Mouse (Mus musculus): ENCODE measurements at regions not wholly inside any gene's neighbourhood (a gene's known extent, or its start where the extent isn't known, plus 50 kb on each side); places are given as distances from the start of the nearest gene placed in this dataset.
A peak's percentile ranks its signal among the peaks of the same experiment; 100 is the strongest.

DNA sequence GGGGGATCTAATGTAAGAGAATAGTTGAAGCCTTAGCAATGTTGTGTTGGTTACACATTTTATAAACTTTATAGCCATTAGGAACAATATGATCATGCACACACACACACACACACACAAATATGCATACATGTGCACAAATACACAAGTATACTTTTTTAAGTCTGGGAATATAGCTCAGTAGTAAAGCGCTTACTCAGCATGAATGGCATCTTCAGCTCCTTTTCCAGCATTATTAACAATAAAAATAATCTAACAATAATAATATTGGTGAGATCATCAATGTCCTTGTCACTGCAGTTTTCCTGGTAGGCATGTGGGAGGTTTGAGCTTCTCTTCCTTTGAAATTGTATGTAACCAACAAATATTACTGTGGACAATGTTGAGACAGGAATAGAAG lies 70.1 kb upstream of the Otogl start:
- Histone ChIP-seq H3K9ac (replicated peaks) (no peak overlapping the region), H3K27ac (ENCODE audit: low read depth) (no peak overlapping the region), H3K27me3 (ENCODE audit: insufficient read depth, low read length) (no peaks in the 10 kb centered on the region), H3K4me3 (ENCODE audit: low read depth, low read length) (no peak overlapping the region), H3K36me3 (replicated peaks; ENCODE audit: insufficient read depth, low read length) (no peaks in the 10 kb centered on the region), H3K4me2 (ENCODE audit: low read depth, low read length) (no peak overlapping the region), H3K9me3 (ENCODE audit: low read length) (no peaks in the 10 kb centered on the region), H3K4me1 (ENCODE audit: insufficient read depth) (no peaks in the 10 kb centered on the region)
- TF ChIP-seq CTCF (IDR thresholded peaks at IDR 0.05; ENCODE audit: low read depth) (no peak), EP300 (IDR thresholded peaks at IDR 0.05; ENCODE audit: low read depth) (no peak)
- ATAC-seq, result no peak
- no peak for DNase-seq
- WGBS (ENCODE audit: insufficient replicate concordance), result 86% methylated on average over 1 of the region's 1 CpGs

DNA sequence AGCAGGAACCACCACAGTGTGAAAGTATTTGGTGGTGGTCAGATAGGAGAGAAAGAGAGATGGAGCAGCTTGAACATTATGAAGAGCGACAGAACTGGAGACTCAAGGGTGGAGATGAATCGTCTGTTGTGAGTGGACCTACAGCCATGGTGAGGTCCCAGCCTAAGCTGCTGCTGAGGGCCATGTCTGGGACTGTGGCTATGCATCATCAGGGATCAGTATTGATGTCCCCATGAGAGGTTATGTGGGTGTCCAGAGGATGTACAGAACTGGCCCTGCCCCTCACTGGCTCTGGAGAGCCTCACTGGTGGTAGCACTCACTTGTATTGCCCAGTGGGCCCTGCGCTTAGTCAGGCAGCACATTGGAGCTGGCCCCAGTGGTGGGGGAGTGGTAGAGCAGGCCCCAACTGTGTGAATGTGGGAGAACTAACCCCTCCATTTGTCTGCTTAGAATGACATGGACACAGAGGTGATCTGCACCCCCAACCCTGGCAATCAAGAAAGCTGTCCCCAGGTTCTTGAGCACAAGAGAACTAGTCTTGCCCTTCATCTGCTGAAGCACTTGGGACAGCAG lies 64.5 kb upstream of the Otogl start:
- no peak overlapping the region for H3K4me3 ChIP-seq (ENCODE audit: low read depth, low read length)
- H3K27me3 ChIP-seq (ENCODE audit: insufficient read depth, low read length), result no peaks in the 10 kb centered on the region
- H3K9ac ChIP-seq (replicated peaks), result no peak overlapping the region
- H3K9me3 ChIP-seq (ENCODE audit: low read length), result no peaks in the 10 kb centered on the region
- H3K4me1 ChIP-seq (ENCODE audit: insufficient read depth), result no peaks in the 10 kb centered on the region
- no peak overlapping the region for H3K27ac ChIP-seq (ENCODE audit: low read depth)
- no peak for TF ChIP-seq EP300 (IDR thresholded peaks at IDR 0.05; ENCODE audit: low read depth)
- TF ChIP-seq CTCF (IDR thresholded peaks at IDR 0.05; ENCODE audit: low read depth), result no peak
- WGBS (ENCODE audit: insufficient replicate concordance), result 81% methylated on average over 3 of the region's 3 CpGs
- H3K36me3 ChIP-seq (replicated peaks; ENCODE audit: insufficient read depth, low read length), result no peaks in the 10 kb centered on the region
- DNase-seq (no peak), ATAC-seq (no peak)
- no peak overlapping the region for H3K4me2 ChIP-seq (ENCODE audit: low read depth, low read length)

DNA sequence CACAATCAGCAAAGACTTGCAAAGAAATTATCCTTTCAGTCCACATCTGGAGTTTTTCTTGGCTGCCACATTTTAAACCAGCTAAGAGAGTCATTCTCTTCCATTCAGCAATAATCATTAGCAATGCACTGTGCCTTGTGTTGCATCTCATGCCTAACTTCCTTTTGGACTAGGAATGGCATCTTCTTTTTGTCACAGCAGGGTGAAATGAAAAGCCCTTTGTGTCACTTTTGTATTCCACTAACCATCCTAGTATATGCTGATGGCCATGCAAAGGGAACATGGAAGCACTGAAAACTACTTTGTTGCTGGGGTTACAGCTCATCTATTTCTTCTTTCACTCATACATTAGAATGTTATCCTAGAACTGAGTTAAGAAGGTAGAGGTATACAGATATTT lies 59.8 kb upstream of the Otogl start:
- no peak for ATAC-seq
- DNase-seq, result no peak
- H3K36me3 ChIP-seq (replicated peaks; ENCODE audit: insufficient read depth, low read length), result no peaks in the 10 kb centered on the region
- H3K9me3 ChIP-seq (ENCODE audit: low read length), result no peaks in the 10 kb centered on the region
- H3K27ac ChIP-seq (ENCODE audit: low read depth), result no peak overlapping the region
- no peaks in the 10 kb centered on the region for H3K27me3 ChIP-seq (ENCODE audit: insufficient read depth, low read length)
- no peak overlapping the region for H3K4me3 ChIP-seq (ENCODE audit: low read depth, low read length)
- no peaks in the 10 kb centered on the region for H3K4me1 ChIP-seq (ENCODE audit: insufficient read depth)
- no peak overlapping the region for H3K4me2 ChIP-seq (ENCODE audit: low read depth, low read length)
- no peak overlapping the region for H3K9ac ChIP-seq (replicated peaks)
- TF ChIP-seq CTCF (IDR thresholded peaks at IDR 0.05; ENCODE audit: low read depth) (no peak), EP300 (IDR thresholded peaks at IDR 0.05; ENCODE audit: low read depth) (no peak)

DNA sequence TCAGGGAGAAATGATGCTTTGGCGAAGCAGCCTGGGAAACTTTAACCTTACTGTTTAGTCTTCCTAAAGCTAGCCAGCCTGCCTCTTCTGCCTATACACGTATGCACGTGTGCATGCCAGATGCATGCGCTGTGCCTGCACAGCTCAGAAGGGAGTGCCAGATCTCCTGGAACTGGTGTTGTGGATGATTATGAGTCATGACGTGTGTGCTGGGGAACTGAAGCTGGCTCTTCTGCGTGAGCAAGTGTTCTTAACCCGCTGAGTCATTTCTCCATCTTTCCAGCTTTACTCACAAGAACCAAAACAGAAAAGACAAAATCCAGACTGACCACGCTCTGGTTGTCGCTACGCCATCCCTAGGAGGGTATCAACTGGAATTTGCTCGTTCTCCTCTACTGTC lies 55.1 kb upstream of the Otogl start:
- TF ChIP-seq CTCF (IDR thresholded peaks at IDR 0.05; ENCODE audit: low read depth) (no peak), EP300 (IDR thresholded peaks at IDR 0.05; ENCODE audit: low read depth) (no peak)
- WGBS (ENCODE audit: insufficient replicate concordance), result 78% methylated on average over 11 of the region's 11 CpGs
- H3K9ac ChIP-seq (replicated peaks), result no peak overlapping the region
- no peak overlapping the region for H3K27ac ChIP-seq (ENCODE audit: low read depth)
- no peak overlapping the region for H3K4me3 ChIP-seq (ENCODE audit: low read depth, low read length)
- H3K4me2 ChIP-seq (ENCODE audit: low read depth, low read length), result no peak overlapping the region
- DNase-seq (no peak), ATAC-seq (no peak)
- H3K27me3 ChIP-seq (ENCODE audit: insufficient read depth, low read length), result no peaks in the 10 kb centered on the region
- no peaks in the 10 kb centered on the region for H3K9me3 ChIP-seq (ENCODE audit: low read length)
- no peaks in the 10 kb centered on the region for H3K36me3 ChIP-seq (replicated peaks; ENCODE audit: insufficient read depth, low read length)
- H3K4me1 ChIP-seq (ENCODE audit: insufficient read depth), result no peaks in the 10 kb centered on the region

DNA sequence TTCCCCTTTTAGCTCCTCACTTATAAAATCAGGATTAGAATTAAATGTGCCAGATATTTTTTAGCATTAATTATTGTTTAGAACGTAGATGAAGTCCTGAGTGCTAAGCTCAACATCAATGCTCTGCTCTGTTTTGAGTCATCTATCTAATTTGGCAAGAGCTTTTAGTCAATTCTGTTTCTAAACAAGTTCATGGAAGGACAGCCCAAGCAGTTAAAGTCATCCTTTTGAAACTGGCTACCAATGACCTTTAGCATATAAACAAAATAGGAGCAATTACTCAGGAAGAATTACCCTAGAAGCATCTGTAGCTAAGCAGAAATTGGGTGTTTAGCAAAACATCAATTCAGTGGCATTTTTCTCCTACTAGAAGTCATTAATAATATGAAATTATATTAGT lies 52.1 kb upstream of the Otogl start:
- Histone ChIP-seq H3K9me3 (ENCODE audit: low read length) (no peaks in the 10 kb centered on the region), H3K27ac (ENCODE audit: low read depth) (no peak overlapping the region), H3K4me2 (ENCODE audit: low read depth, low read length) (no peak overlapping the region), H3K9ac (replicated peaks) (no peak overlapping the region), H3K4me3 (ENCODE audit: low read depth, low read length) (no peak overlapping the region), H3K27me3 (ENCODE audit: insufficient read depth, low read length) (no peaks in the 10 kb centered on the region), H3K36me3 (replicated peaks; ENCODE audit: insufficient read depth, low read length) (no peaks in the 10 kb centered on the region), H3K4me1 (ENCODE audit: insufficient read depth) (no peaks in the 10 kb centered on the region)
- ATAC-seq (peak; percentile 58), DNase-seq (no peak)
- WGBS (ENCODE audit: insufficient replicate concordance), result 74% methylated on average over 1 of the region's 1 CpGs
- no peak for TF ChIP-seq CTCF (IDR thresholded peaks at IDR 0.05; ENCODE audit: low read depth)
- no peak for TF ChIP-seq EP300 (IDR thresholded peaks at IDR 0.05; ENCODE audit: low read depth)

DNA sequence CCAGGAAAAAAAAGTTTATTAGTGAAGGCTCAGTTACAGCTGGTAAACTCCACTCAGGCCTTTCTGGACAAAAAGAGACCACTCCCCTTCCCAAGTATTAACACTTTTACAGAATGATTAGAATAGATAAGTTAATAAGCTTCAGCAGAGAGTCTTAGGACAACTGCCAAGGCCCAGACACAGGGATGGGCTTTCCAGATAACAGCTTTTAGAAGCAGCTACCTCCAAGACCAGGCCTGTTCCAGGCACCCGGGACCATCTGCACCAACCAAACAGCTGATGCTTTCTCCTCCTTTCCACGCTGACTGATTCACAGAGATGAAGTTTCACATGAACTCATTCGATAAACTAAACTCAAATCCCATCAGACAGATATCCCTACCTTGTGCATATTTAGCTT lies 50.2 kb upstream of the Otogl start:
- ATAC-seq, result peak; percentile 70
- Histone ChIP-seq H3K27ac (ENCODE audit: low read depth) (no peak overlapping the region), H3K9me3 (ENCODE audit: low read length) (no peaks in the 10 kb centered on the region), H3K4me3 (ENCODE audit: low read depth, low read length) (no peak overlapping the region), H3K36me3 (replicated peaks; ENCODE audit: insufficient read depth, low read length) (no peaks in the 10 kb centered on the region), H3K9ac (replicated peaks) (no peak overlapping the region), H3K27me3 (ENCODE audit: insufficient read depth, low read length) (no peaks in the 10 kb centered on the region), H3K4me2 (ENCODE audit: low read depth, low read length) (no peak overlapping the region), H3K4me1 (ENCODE audit: insufficient read depth) (no peaks in the 10 kb centered on the region)
- TF ChIP-seq EP300 (IDR thresholded peaks at IDR 0.05; ENCODE audit: low read depth) (peak; percentile 75), CTCF (IDR thresholded peaks at IDR 0.05; ENCODE audit: low read depth) (no peak)
- 65% methylated on average over 3 of the region's 3 CpGs for WGBS (ENCODE audit: insufficient replicate concordance)
- DNase-seq, result no peak

Measured in liver, postnatal 0 days (tissue).